Mouse (Mus musculus) cortical plate, adult 2 months (tissue): ENCODE measurements around the gene Elf1. TPM values are rescaled to one million over a fixed set of nuclear protein-coding genes. Genes with fewer than 3 reads are reported as not detected.

Experiments used
- H3K27ac ChIP-seq: fragments of 200-500 bp; 2 replicates; pipeline ENCODE4 v1.5.1; 2012; ENCODE audit warnings: low read length, control low read depth, inconsistent platforms; ENCODE audit not compliant: insufficient read depth
- H3K4me1 ChIP-seq: fragments of 200-500 bp; 2 replicates; pipeline ENCODE4 v1.6.1; 2011; ENCODE audit warnings: low read length; ENCODE audit not compliant: control insufficient read depth, insufficient read depth
- H3K4me3 ChIP-seq: fragments of 200-500 bp; 2 replicates; pipeline ENCODE4 v1.5.1; 2011; ENCODE audit warnings: mild to moderate bottlenecking, low read length, control low read depth; ENCODE audit not compliant: insufficient read depth
- CTCF ChIP-seq: fragments of 200-500 bp; IDR thresholded peaks from 2 replicates; pipeline ENCODE4 v1.5.1; 2011; ENCODE audit warnings: mild to moderate bottlenecking, control low read depth, low read length; ENCODE audit not compliant: insufficient read depth; ENCODE audit errors: extremely low read depth
- POLR2A ChIP-seq: fragments of 200-500 bp; IDR thresholded peaks from 2 replicates; pipeline ENCODE4 v1.6.1; 2011; ENCODE audit warnings: mild to moderate bottlenecking, low read length, control low read depth; ENCODE audit not compliant: insufficient read depth; ENCODE audit errors: extremely low read depth
- polyA plus RNA-seq: library from polyadenylated mRNA; depleted of rRNA; stranded (reverse); fragments of >200 nt; gene quantifications from 2 replicates; pipeline ENCODE4 v1.2.3, GENCODE M21; 2012; rRNA removed

Gene Elf1
- polyA plus RNA-seq, 1 experiment, result 4.5 TPM

GRCm38 (mm10) chr14:79617121-79617828, 136.3 kb downstream of the Elf1 start:
- H3K4me1 ChIP-seq, result peaks cover 2% of the 10 kb centered on the region; the same call in 1 of the 2 replicates
- TF ChIP-seq CTCF (peak; percentile 38; the same call in 1 of the 2 replicates), POLR2A (no peak)
- no peak overlapping the region for H3K27ac ChIP-seq
- H3K4me3 ChIP-seq, result no peak overlapping the region

- Histone ChIP-seq H3K27ac (no peak overlapping the region), H3K4me3 (no peak overlapping the region), H3K4me1 (peaks cover 2% of the 10 kb centered on the region; the same call in 1 of the 2 replicates)
- TF ChIP-seq CTCF (no peak), POLR2A (no peak)
Observed at GRCm38 (mm10) chr14:79619802-79620201, 138.8 kb downstream of the Elf1 start.

- Histone ChIP-seq H3K4me1 (peaks cover 2% of the 10 kb centered on the region; the same call in 1 of the 2 replicates), H3K4me3 (no peak overlapping the region), H3K27ac (no peak overlapping the region)
- TF ChIP-seq POLR2A (no peak), CTCF (no peak)
Observed at GRCm38 (mm10) chr14:79621143-79621542, 140.1 kb downstream of the Elf1 start.

Other genes with a start within 250 kb of the Elf1 start
- not detected in 2 replicates for gene Zfp957, start 233.8 kb upstream of the Elf1 start, polyA plus RNA-seq
- 70.5 and 73.1 TPM in 2 replicates for gene Rgcc, start 179.5 kb upstream of the Elf1 start, polyA plus RNA-seq
- gene Naa16, start 90.4 kb upstream of the Elf1 start, polyA plus RNA-seq, result 6.3 and 7.0 TPM in 2 replicates
- 7.4 and 7.6 TPM in 2 replicates for gene Mtrf1, start 83.4 kb upstream of the Elf1 start, polyA plus RNA-seq
- gene Kbtbd7, start 54.7 kb upstream of the Elf1 start, polyA plus RNA-seq, result 17.1 and 17.2 TPM in 2 replicates
- gene Kbtbd6, start 29.4 kb upstream of the Elf1 start, polyA plus RNA-seq, result 0.83 and 0.86 TPM in 2 replicates
- gene Wbp4, start 326 bp downstream of the Elf1 start, polyA plus RNA-seq, result 24.0 and 25.1 TPM in 2 replicates
- gene Sugt1, start 106.5 kb downstream of the Elf1 start, polyA plus RNA-seq, result 40.5 and 44.4 TPM in 2 replicates
- 2.7 and 3.0 TPM in 2 replicates for gene Cnmd, start 181.0 kb downstream of the Elf1 start, polyA plus RNA-seq